Mouse (Mus musculus) intestine, embryonic 14.5 days (tissue): ENCODE measurements at regions not wholly inside any gene's neighbourhood (a gene's known extent, or its start where the extent isn't known, plus 50 kb on each side); places are given as distances from the start of the nearest gene placed in this dataset. TPM values are rescaled to one million over a fixed set of nuclear protein-coding genes. Genes with fewer than 3 reads are reported as not detected.

Experiments used
- ATAC-seq: fragments of 200-750 bp; cut with Nextera tagmentation; replicated peaks from 2 replicates; pipeline ENCODE4 v1.8.0; 2017; ENCODE audit warnings: low read depth, moderate number of reproducible peaks, moderate TSS enrichment, moderate library complexity; ENCODE audit not compliant: low FRiP score, low TSS enrichment
- DNase-seq: peaks from one replicate; pipeline ENCODE4 v3.0.0-alpha.2; 2018; ENCODE audit warnings: low spot score
- H3K27ac ChIP-seq: fragments of 300-500 bp; sonication (generic); 2 replicates; pipeline ENCODE4 v1.5.1; 2014; ENCODE audit warnings: low read depth, mild to moderate bottlenecking, control low read depth
- H3K27me3 ChIP-seq: fragments of 300-500 bp; sonication (generic); replicated peaks from 2 replicates; pipeline ENCODE4 v1.6.1; 2014; ENCODE audit warnings: low read length, control low read depth; ENCODE audit not compliant: control insufficient read depth, insufficient read depth
- H3K36me3 ChIP-seq: fragments of 300-500 bp; sonication (generic); 2 replicates; pipeline ENCODE4 v1.6.1; 2014; ENCODE audit warnings: low read length, control low read depth; ENCODE audit not compliant: control insufficient read depth, insufficient read depth
- H3K4me1 ChIP-seq: fragments of 300-500 bp; sonication (generic); replicated peaks from 2 replicates; pipeline ENCODE4 v1.6.1; 2014; ENCODE audit warnings: low read length, control low read depth, mixed read lengths; ENCODE audit not compliant: control insufficient read depth, insufficient read depth
- H3K4me2 ChIP-seq: fragments of 300-500 bp; sonication (generic); 2 replicates; pipeline ENCODE4 v1.6.1; 2014; ENCODE audit warnings: low read length
- H3K4me3 ChIP-seq: fragments of 300-500 bp; sonication (generic); 2 replicates; pipeline ENCODE4 v1.5.1; 2014; ENCODE audit warnings: low read depth, low read length, control low read depth, mixed read lengths
- H3K9ac ChIP-seq: fragments of 300-500 bp; sonication (generic); 2 replicates; pipeline ENCODE4 v1.6.1; 2014; ENCODE audit warnings: mild to moderate bottlenecking, low read length
- H3K9me3 ChIP-seq: fragments of 300-500 bp; sonication (generic); 2 replicates; pipeline ENCODE4 v1.6.1; 2016; ENCODE audit warnings: low read length, control low read depth; ENCODE audit not compliant: control insufficient read depth
- WGBS: fragments of 180-500 bp; shearing (Covaris S2); extraction: QIAGEN DNeasy Blood & Tissue Kit; methylation state at CpG from one replicate; pipeline ENCODE4 v1.1.7; 2014; 5-methylcytosine and 5-hydroxymethylcytosine counted together
- microRNA-seq: library from miRNA; unstranded; fragments of <30 nt; microRNA quantifications from one replicate; pipeline ENCODE4, GENCODE M21; 2016

DNA sequence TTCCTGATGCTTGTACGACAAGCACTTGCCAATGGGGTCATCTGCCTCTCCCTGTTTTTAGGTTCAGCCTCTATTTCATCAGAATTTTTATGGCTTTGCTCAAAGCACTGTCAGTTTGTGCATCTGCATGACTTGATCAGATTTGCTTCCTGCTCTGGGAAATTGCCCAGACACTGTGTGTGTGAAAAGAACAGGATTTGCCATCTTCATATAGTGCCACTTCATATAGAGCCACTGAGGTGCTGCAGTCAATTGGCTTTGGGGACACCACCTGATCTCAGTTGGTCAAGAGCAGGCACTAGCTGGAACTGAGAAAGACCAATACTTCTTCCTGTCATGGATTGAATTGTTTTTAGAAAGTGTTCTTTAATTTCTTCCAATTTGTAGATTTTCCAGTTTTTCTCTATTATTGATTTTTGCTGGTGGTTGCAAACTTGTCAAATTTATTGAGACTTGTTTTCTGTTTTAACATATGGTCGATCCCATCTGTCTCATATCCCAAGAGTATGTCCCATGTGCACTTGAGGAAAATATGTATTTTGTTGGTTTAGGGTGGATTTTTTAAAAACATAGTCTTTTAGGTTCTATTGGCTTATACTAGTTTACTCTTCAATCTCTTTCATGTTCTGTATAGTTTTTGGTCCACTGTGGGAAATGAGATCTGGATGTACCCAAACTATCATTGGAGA, 62.8 kb upstream of the Arg1 start:
- Histone ChIP-seq H3K4me2 (no peak overlapping the region), H3K9ac (no peak overlapping the region), H3K4me3 (no peak overlapping the region), H3K36me3 (no peaks in the 10 kb centered on the region), H3K27me3 (no peaks in the 10 kb centered on the region), H3K27ac (no peak overlapping the region), H3K4me1 (no peaks in the 10 kb centered on the region), H3K9me3 (no peaks in the 10 kb centered on the region)
- WGBS, result 77% methylated on average over 2 of the region's 2 CpGs
- DNase-seq (no peak), ATAC-seq (no peak)

DNA sequence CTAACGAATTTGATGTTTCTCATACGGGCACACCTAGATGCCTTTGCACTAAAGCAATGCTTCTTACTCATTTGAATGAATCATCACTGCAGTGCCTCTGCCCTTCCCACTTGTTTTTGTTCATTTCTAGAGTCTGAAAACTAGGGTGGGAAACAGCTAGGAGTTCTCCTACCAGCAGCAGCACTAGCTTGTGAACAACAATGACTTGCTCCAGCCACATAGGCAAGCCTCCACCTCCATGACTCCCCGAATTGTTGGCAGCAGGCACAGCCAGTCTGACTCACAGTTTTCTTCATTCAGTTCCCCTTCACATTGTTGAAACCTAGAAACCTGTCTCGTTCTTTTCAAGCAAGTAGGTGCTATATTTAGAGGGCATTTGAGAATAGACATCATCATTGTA, 57.5 kb upstream of the Arg1 start:
- Histone ChIP-seq H3K36me3 (no peaks in the 10 kb centered on the region), H3K4me3 (no peak overlapping the region), H3K27ac (no peak overlapping the region), H3K4me1 (no peaks in the 10 kb centered on the region), H3K4me2 (no peak overlapping the region), H3K9me3 (peaks cover 3% of the 10 kb centered on the region; the same call in 1 of the 2 replicates), H3K27me3 (no peaks in the 10 kb centered on the region), H3K9ac (no peak overlapping the region)
- 93% methylated on average over 4 of the region's 4 CpGs for WGBS
- ATAC-seq (no peak), DNase-seq (no peak)

DNA sequence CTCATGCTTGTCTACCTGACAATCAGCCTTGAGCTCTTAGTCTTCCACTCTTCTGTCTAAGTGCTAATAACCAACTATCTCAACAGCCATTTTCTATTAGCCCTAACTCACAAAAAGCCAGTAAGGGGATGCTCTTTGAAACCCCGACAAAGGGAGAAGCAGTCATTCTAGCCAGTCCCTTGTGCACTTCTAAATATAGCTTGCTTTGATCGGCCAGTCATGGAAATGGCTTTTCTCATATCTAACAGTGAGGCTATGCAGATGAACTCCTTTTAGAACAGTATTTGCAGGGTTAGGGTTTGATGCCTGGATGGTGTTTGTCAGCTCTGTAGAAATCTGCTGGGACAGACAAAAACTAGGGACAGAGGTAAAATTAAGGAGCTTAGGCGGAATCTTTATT, 54.5 kb upstream of the Arg1 start:
- no peak overlapping the region for H3K4me3 ChIP-seq
- WGBS, result 84% methylated on average over 3 of the region's 3 CpGs
- H3K27me3 ChIP-seq, result no peaks in the 10 kb centered on the region
- H3K9ac ChIP-seq, result no peak overlapping the region
- peaks cover 3% of the 10 kb centered on the region; the same call in 1 of the 2 replicates for H3K9me3 ChIP-seq
- no peaks in the 10 kb centered on the region for H3K4me1 ChIP-seq
- ATAC-seq (no peak), DNase-seq (no peak)
- H3K4me2 ChIP-seq, result no peak overlapping the region
- no peak overlapping the region for H3K27ac ChIP-seq
- H3K36me3 ChIP-seq, result no peaks in the 10 kb centered on the region

Small RNA genes lying in the stretch of these regions (microRNA-seq; reads per million reads assigned to microRNA genes)
- gene Gm22566, result not detected
